29 mouse cellular contexts compared by ENCODE assay signal in the genomic region with DNA sequence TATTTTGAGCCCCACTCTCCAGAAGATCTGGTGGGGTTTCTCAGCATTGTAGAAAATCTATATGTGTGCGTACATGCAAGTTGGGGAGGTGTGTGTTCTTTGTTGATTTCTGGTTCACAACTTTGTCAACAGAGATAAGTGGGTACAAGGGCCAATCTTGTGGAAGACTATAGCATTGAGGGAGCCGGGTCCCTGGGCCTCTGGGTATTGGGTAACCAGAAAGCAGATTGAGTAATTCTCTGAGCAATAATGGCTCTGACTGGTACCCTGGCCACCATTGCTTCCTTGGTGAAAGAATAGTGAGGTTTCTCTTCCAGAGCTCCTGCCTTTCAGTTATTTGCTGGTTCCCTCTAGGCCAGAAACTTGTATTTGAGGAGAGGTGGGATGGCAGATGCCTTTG. TPM values are rescaled to one million over a fixed set of nuclear protein-coding genes. Genes with fewer than 3 reads are reported as not detected.
A peak's percentile ranks its signal among the peaks of the same experiment; 100 is the strongest.
DNase-seq lines count a peak whose midpoint lies in the region; ATAC-seq and TF ChIP-seq lines count a peak whose summit lies in the region.
"Had no signal": no experiment of that assay in that cellular context is flagged by ENCODE, and none has a peak within 500 bp of the region (broad histone marks: within the 10 kb centered on the region; RNA-seq: fewer than 3 reads in every experiment).

No protein-coding gene starts in this region.

- DNase-seq in thymus, postnatal 10 days (ENCODE audit: low spot score in 2 of 2) = no peak
- DNase-seq: cerebellum, adult 9-10 months; gastrocnemius, postnatal 10 days; heart, adult 18-20 months; kidney, adult 9 months; kidney, postnatal 14 days; lung, embryonic 14.5 days; right cerebral cortex, adult 18-20 months; thymus, adult 18-20 months; thymus, postnatal 4 days had no signal

- peak overlapping the region; percentile 93 for H3K27ac ChIP-seq in brown adipose tissue, adult 24 weeks (replicated peaks; ENCODE audit: low read depth, low read length)
- peak overlapping the region; percentile 65 for H3K27ac ChIP-seq in liver, embryonic 12.5 days
- H3K27ac ChIP-seq in hindbrain, embryonic 16.5 days (ENCODE audit: low read depth, low read length) = no peak overlapping the region
- H3K27ac ChIP-seq: forebrain, embryonic 13.5 days; hindbrain, embryonic 12.5 days; limb, embryonic 12.5 days; midbrain, embryonic 10.5 days; stomach, embryonic 15.5 days had no signal

- H3K9me3 ChIP-seq in E14TG2a.4 (ENCODE audit: low read length) = peaks cover 43% of the 10 kb centered on the region
- no peaks in the 10 kb centered on the region for H3K9me3 ChIP-seq in liver, embryonic 12.5 days (replicated peaks)
- no peaks in the 10 kb centered on the region for H3K9me3 ChIP-seq in hindbrain, embryonic 16.5 days (ENCODE audit: control insufficient read depth, low read length)
- H3K9me3 ChIP-seq: forebrain, embryonic 13.5 days; heart, embryonic 12.5 days; hindbrain, embryonic 12.5 days; limb, embryonic 12.5 days; midbrain, embryonic 10.5 days; stomach, embryonic 15.5 days had no signal

- TF ChIP-seq CTCF in E14TG2a.4 (conservative IDR thresholded peaks at IDR 0.05; ENCODE audit: low read length) = no peak

- no peak overlapping the region for H3K9ac ChIP-seq in liver, embryonic 12.5 days
- no peak overlapping the region for H3K9ac ChIP-seq in hindbrain, embryonic 16.5 days (ENCODE audit: low read depth, low read length)
- H3K9ac ChIP-seq: forebrain, embryonic 13.5 days; heart, embryonic 12.5 days; hindbrain, embryonic 12.5 days; limb, embryonic 12.5 days; lung, embryonic 14.5 days; stomach, embryonic 15.5 days had no signal

- H3K36me3 ChIP-seq in E14TG2a.4 (ENCODE audit: insufficient read depth, low read length) = peaks cover 67% of the 10 kb centered on the region
- H3K36me3 ChIP-seq in liver, embryonic 12.5 days = peaks cover 64% of the 10 kb centered on the region
- H3K36me3 ChIP-seq in hindbrain, embryonic 16.5 days (ENCODE audit: control insufficient read depth, insufficient read depth, low read length) = peaks cover 38% of the 10 kb centered on the region

- no peak overlapping the region for H3K4me2 ChIP-seq in liver, embryonic 12.5 days
- no peak overlapping the region for H3K4me2 ChIP-seq in hindbrain, embryonic 16.5 days (ENCODE audit: low read length)
- H3K4me2 ChIP-seq: forebrain, embryonic 13.5 days; heart, embryonic 12.5 days; hindbrain, embryonic 12.5 days; limb, embryonic 12.5 days; lung, embryonic 14.5 days; stomach, embryonic 15.5 days had no signal

- 75% methylated on average over 2 of the region's 2 CpGs for WGBS in liver, embryonic 12.5 days (ENCODE audit: insufficient replicate concordance)
- WGBS in hindbrain, embryonic 16.5 days = 95% methylated on average over 2 of the region's 2 CpGs

- ATAC-seq in liver, embryonic 12.5 days = peak; percentile 55
- ATAC-seq in megakaryocyte, adult 5-6 weeks (ENCODE audit: poor library complexity, severe bottlenecking) = 0 out of 2 replicates have a peak, but pooled peaks have one; percentile 24
- no peak for ATAC-seq in monocyte, adult 5-6 weeks (replicated peaks; ENCODE audit: insufficient number of reproducible peaks, low FRiP score, low TSS enrichment, poor library complexity, severe bottlenecking)
- no peak for ATAC-seq in hindbrain, embryonic 16.5 days
- ATAC-seq: forebrain, embryonic 13.5 days; midbrain, embryonic 16.5 days had no signal

- H3K4me1 ChIP-seq in E14TG2a.4 (replicated peaks; ENCODE audit: low read depth, low read length) = peaks cover 82% of the 10 kb centered on the region
- H3K4me1 ChIP-seq in brown adipose tissue, adult 24 weeks (ENCODE audit: control insufficient read depth, insufficient read depth, insufficient read length, low read length) = peaks cover 15% of the 10 kb centered on the region
- H3K4me1 ChIP-seq in liver, embryonic 12.5 days = peaks cover 9% of the 10 kb centered on the region
- no peaks in the 10 kb centered on the region for H3K4me1 ChIP-seq in hindbrain, embryonic 16.5 days (ENCODE audit: control insufficient read depth, insufficient read depth, low read depth, low read length)
- H3K4me1 ChIP-seq: forebrain, embryonic 13.5 days; hindbrain, embryonic 12.5 days; limb, embryonic 12.5 days; midbrain, embryonic 10.5 days; stomach, embryonic 15.5 days had no signal

- no peaks in the 10 kb centered on the region for H3K27me3 ChIP-seq in E14TG2a.4 (ENCODE audit: insufficient read depth, low read length)
- H3K27me3 ChIP-seq in liver, embryonic 12.5 days (replicated peaks) = no peaks in the 10 kb centered on the region
- H3K27me3 ChIP-seq in hindbrain, embryonic 16.5 days (replicated peaks; ENCODE audit: control insufficient read depth, insufficient read depth, low read length) = no peaks in the 10 kb centered on the region
- H3K27me3 ChIP-seq: forebrain, embryonic 13.5 days; heart, embryonic 12.5 days; hindbrain, embryonic 12.5 days; limb, embryonic 12.5 days; stomach, embryonic 15.5 days had no signal

- peak overlapping the region; percentile 80 for H3K4me3 ChIP-seq in E14TG2a.4 (replicated peaks; ENCODE audit: low read length)
- H3K4me3 ChIP-seq in brown adipose tissue, adult 24 weeks (ENCODE audit: insufficient read depth, low read depth, low read length) = no peak overlapping the region
- no peak overlapping the region for H3K4me3 ChIP-seq in liver, embryonic 12.5 days
- H3K4me3 ChIP-seq in hindbrain, embryonic 16.5 days (ENCODE audit: low read length) = no peak overlapping the region
- H3K4me3 ChIP-seq: forebrain, embryonic 13.5 days; heart, embryonic 12.5 days; hindbrain, embryonic 12.5 days; limb, embryonic 12.5 days; midbrain, embryonic 10.5 days; stomach, embryonic 15.5 days had no signal

RNA-seq across cellular contexts. Expression of gene Ssr2, which starts 6.6 kb away (rescaled TPM):
- 84.2 and 89.0 TPM in 2 replicates for polyA plus RNA-seq in brown adipose tissue, adult 24 weeks (2012; ENCODE audit: insufficient read depth, insufficient read length, missing spikeins)
- polyA plus RNA-seq in liver, embryonic 12.5 days (2016; fragmentation: Nextera tagmentation; extraction: Ambion mirVana) = 172 and 177 TPM in 2 replicates
- 207 and 216 TPM in 2 replicates for total RNA-seq in megakaryocyte, adult 5-6 weeks (2015)
- 93.2 and 107 TPM in 2 replicates for total RNA-seq in megakaryocyte, adult 5-6 weeks (2017)
- 23.2 to 70.0 TPM (median 35.5 TPM) in 3 replicates for total RNA-seq in monocyte, adult 5-6 weeks (2017)
- polyA plus RNA-seq in hindbrain, embryonic 16.5 days (2015; fragmentation: Nextera tagmentation; extraction: Ambion mirVana) = 133 and 167 TPM in 2 replicates

RNA-seq across cellular contexts. Expression of gene Ubqln4, which starts 15.5 kb away (rescaled TPM):
- polyA plus RNA-seq in brown adipose tissue, adult 24 weeks (2012; ENCODE audit: insufficient read depth, insufficient read length, missing spikeins) = 36.6 and 42.2 TPM in 2 replicates
- 37.9 and 39.5 TPM in 2 replicates for polyA plus RNA-seq in liver, embryonic 12.5 days (2016; fragmentation: Nextera tagmentation; extraction: Ambion mirVana)
- total RNA-seq in megakaryocyte, adult 5-6 weeks (2015) = 10.5 and 14.5 TPM in 2 replicates
- 15.9 and 16.4 TPM in 2 replicates for total RNA-seq in megakaryocyte, adult 5-6 weeks (2017)
- 14.7 to 25.7 TPM (median 19.6 TPM) in 3 replicates for total RNA-seq in monocyte, adult 5-6 weeks (2017)
- polyA plus RNA-seq in hindbrain, embryonic 16.5 days (2015; fragmentation: Nextera tagmentation; extraction: Ambion mirVana) = 40.1 and 44.4 TPM in 2 replicates

RNA-seq across cellular contexts. Expression of gene Lamtor2, which starts 16.2 kb away (rescaled TPM):
- 209 and 224 TPM in 2 replicates for polyA plus RNA-seq in brown adipose tissue, adult 24 weeks (2012; ENCODE audit: insufficient read depth, insufficient read length, missing spikeins)
- 101 and 102 TPM in 2 replicates for polyA plus RNA-seq in liver, embryonic 12.5 days (2016; fragmentation: Nextera tagmentation; extraction: Ambion mirVana)
- 31.3 TPM in 2 replicates for total RNA-seq in megakaryocyte, adult 5-6 weeks (2015)
- 57.8 and 73.4 TPM in 2 replicates for total RNA-seq in megakaryocyte, adult 5-6 weeks (2017)
- total RNA-seq in monocyte, adult 5-6 weeks (2017) = 61.5 to 63.7 TPM (median 63.2 TPM) in 3 replicates
- polyA plus RNA-seq in hindbrain, embryonic 16.5 days (2015; fragmentation: Nextera tagmentation; extraction: Ambion mirVana) = 184 and 218 TPM in 2 replicates

RNA-seq across cellular contexts. Expression of gene Rab25, which starts 21.0 kb away (rescaled TPM):
- not detected in 2 replicates for polyA plus RNA-seq in brown adipose tissue, adult 24 weeks (2012; ENCODE audit: insufficient read depth, insufficient read length, missing spikeins)
- 0.70 TPM in 1 of 2 replicates, not detected in the other for polyA plus RNA-seq in liver, embryonic 12.5 days (2016; fragmentation: Nextera tagmentation; extraction: Ambion mirVana)
- not detected in 2 replicates for total RNA-seq in megakaryocyte, adult 5-6 weeks (2015)
- total RNA-seq in megakaryocyte, adult 5-6 weeks (2017) = not detected in 2 replicates
- 0.97 TPM in 1 of 3 replicates, not detected in the others for total RNA-seq in monocyte, adult 5-6 weeks (2017)
- 0.15 TPM in 1 of 2 replicates, not detected in the other for polyA plus RNA-seq in hindbrain, embryonic 16.5 days (2015; fragmentation: Nextera tagmentation; extraction: Ambion mirVana)
- total RNA-seq: adrenal gland, postnatal 25 days; gastrocnemius, postnatal 10 days; heart, postnatal 25 days; layer of hippocampus, adult 18-20 months; layer of hippocampus, postnatal 25 days; left cerebral cortex, postnatal 14 days had no signal
- polyA plus RNA-seq: forebrain, embryonic 13.5 days; neural tube, embryonic 14.5 days had no signal

RNA-seq across cellular contexts. Expression of gene Arhgef2, which starts 36.7 kb away (rescaled TPM):
- polyA plus RNA-seq in brown adipose tissue, adult 24 weeks (2012; ENCODE audit: insufficient read depth, insufficient read length, missing spikeins) = 13.7 and 23.6 TPM in 2 replicates
- 30.5 and 33.0 TPM in 2 replicates for polyA plus RNA-seq in liver, embryonic 12.5 days (2016; fragmentation: Nextera tagmentation; extraction: Ambion mirVana)
- total RNA-seq in megakaryocyte, adult 5-6 weeks (2015) = 71.1 and 85.9 TPM in 2 replicates
- total RNA-seq in megakaryocyte, adult 5-6 weeks (2017) = 49.6 and 73.1 TPM in 2 replicates
- total RNA-seq in monocyte, adult 5-6 weeks (2017) = 88.9 to 183 TPM (median 90.0 TPM) in 3 replicates
- polyA plus RNA-seq in hindbrain, embryonic 16.5 days (2015; fragmentation: Nextera tagmentation; extraction: Ambion mirVana) = 79.0 and 104 TPM in 2 replicates

Comparison
In these comparisons a context has a peak if more than half of its experiments do, and no peak if none do; other contexts are left out.
1. ATAC-seq: peak in liver, embryonic 12.5 days (single experiment) and megakaryocyte, adult 5-6 weeks (single experiment); none in monocyte, adult 5-6 weeks (single experiment) and hindbrain, embryonic 16.5 days (single experiment).